Mouse (Mus musculus): ENCODE measurements around the gene L2hgdh. TPM values are rescaled to one million over a fixed set of nuclear protein-coding genes. Genes with fewer than 3 reads are reported as not detected.

The L2hgdh gene
- polyA plus RNA-seq, 1 experiment, result 35.5 TPM

DNA sequence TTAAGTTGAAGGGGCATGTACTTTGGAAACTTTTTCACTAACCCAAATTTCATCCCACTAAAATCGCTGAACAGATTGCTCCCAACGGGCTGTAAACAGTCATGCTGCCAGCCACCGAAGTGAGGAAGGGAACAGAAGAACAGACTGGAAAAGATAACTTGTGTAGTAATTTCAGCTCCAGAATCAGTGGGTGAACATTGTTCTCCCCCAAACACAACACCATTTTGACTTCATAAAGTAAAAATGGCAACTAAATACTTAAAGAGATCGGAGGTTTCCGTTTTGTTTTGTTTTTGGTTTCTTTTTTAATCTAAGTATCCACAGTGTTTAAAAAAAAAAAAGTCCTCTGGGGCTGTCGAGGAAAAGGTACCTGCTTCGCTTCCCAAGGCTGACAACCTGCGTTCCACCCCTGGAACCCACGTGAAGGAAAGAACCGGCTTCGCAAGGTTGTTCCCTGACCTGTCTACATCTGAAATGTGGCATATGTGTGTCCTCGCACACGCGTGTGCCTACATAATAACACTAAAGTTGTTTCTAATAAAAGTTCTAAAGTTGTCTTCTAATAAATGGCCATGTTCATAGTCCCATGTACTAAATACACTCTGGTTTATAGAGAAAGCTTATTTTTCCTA is 41.8 kb downstream of the L2hgdh start:
- H3K27ac ChIP-seq (ENCODE audit: insufficient read depth, low read depth, low read length), result peak overlapping the region; percentile 62
- DNase-seq, result peak; percentile 26
- H3K36me3 ChIP-seq (ENCODE audit: control insufficient read depth, insufficient read depth, low read length), result no peaks in the 10 kb centered on the region
- 0 out of 2 replicates have a peak overlapping the region, but pooled peaks have one; percentile 28 for H3K4me3 ChIP-seq (ENCODE audit: insufficient read depth, low read depth, low read length)
- no peaks in the 10 kb centered on the region for H3K27me3 ChIP-seq (replicated peaks; ENCODE audit: control insufficient read depth, insufficient read depth, low read length)
- no peak for TF ChIP-seq POLR2A (IDR thresholded peaks at IDR 0.05; ENCODE audit: low read depth, low read length)
- 34% methylated on average over 14 of the region's 14 CpGs for WGBS
- H3K4me1 ChIP-seq (ENCODE audit: control insufficient read depth, insufficient read depth, low read length), result peaks cover 5% of the 10 kb centered on the region; the same call in 1 of the 2 replicates

DNA sequence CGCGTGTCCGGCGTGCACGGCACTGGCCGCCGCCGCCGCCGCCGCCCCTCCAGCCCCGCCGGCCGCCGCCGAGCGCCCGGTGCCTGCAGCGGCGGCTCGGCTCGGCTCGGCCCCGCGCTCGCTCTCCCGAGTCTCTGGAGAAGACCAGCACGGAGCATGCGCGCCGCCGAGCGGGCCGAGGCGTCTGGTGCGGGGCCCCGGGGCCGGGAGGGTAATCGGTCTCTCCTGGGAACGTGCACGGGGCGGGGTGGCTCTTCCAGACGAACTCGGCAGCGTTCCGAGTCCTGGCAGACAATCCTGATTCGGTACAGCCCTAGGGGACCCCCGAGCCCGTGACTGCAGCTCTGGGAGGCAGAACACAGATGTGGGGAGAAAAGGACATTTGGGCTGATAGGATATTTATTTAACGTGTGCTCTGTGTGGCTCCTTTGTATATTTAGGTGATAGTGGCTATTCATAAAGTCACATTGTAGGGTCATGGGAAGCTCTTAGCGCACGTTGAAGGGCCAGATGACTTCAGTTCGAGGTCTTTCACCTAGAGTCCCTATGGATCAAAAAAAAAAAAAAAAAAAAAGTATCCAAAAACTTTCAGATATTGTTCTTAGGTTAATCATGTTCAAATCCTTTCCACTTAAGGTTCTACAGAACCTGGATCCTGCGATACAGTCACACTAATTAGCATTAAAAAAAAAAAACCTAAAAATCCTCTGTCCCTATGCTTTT is 42.4 kb downstream of the L2hgdh start:
- peak overlapping the region; percentile 77 for H3K4me3 ChIP-seq (ENCODE audit: insufficient read depth, low read depth, low read length)
- TF ChIP-seq POLR2A (IDR thresholded peaks at IDR 0.05; ENCODE audit: low read depth, low read length) (no peak), CTCF (conservative IDR thresholded peaks at IDR 0.05; ENCODE audit: insufficient read depth, insufficient read length, low read depth, low read length) (no peak)
- DNase-seq, result peak; percentile 90
- no peaks in the 10 kb centered on the region for H3K36me3 ChIP-seq (ENCODE audit: control insufficient read depth, insufficient read depth, low read length)
- peaks cover 5% of the 10 kb centered on the region; the same call in 1 of the 2 replicates for H3K4me1 ChIP-seq (ENCODE audit: control insufficient read depth, insufficient read depth, low read length)
- no peaks in the 10 kb centered on the region for H3K27me3 ChIP-seq (replicated peaks; ENCODE audit: control insufficient read depth, insufficient read depth, low read length)
- H3K27ac ChIP-seq (ENCODE audit: insufficient read depth, low read depth, low read length), result peak overlapping the region; percentile 85
- WGBS, result 1% methylated on average over 54 of the region's 54 CpGs

DNA sequence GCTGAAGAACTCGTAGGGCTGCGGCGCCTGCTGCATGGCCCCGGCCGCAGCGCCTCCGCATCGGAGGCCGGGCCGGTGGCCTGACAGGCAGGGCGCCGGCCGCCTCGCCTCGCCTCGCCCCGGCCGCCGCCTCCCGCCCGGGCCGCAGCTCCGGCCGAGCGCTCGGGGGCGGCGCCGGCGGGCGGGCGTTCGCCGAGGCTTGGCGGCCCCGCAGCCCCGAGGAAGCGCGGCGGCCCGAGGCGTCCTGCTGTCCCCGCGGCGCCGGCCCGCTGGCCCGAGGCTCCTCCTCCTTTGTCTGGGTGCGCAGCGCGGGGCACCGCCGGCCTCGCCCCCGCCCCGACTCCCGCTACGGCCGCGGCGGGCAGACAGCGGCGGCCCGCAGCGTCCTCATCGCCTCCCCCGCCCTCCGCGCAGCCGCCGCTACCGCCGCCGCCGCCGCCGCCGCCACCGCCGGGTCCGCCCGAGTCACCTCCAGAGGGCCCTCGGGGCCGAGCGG is 43.1 kb downstream of the L2hgdh start, which contains the start of gene Sos2:
TSS of gene Sos2 (minus strand) at position 287 of the 496 bp plus-strand sequence.
- Histone ChIP-seq H3K4me1 (ENCODE audit: control insufficient read depth, insufficient read depth, low read length) (peaks cover 5% of the 10 kb centered on the region; the same call in 1 of the 2 replicates), H3K36me3 (ENCODE audit: control insufficient read depth, insufficient read depth, low read length) (no peaks in the 10 kb centered on the region), H3K4me3 (ENCODE audit: insufficient read depth, low read depth, low read length) (peak within 1 kb of the TSS; percentile 77), H3K27me3 (replicated peaks; ENCODE audit: control insufficient read depth, insufficient read depth, low read length) (no peaks in the 10 kb centered on the region), H3K27ac (ENCODE audit: insufficient read depth, low read depth, low read length) (peak within 1 kb of the TSS; percentile 85)
- TF ChIP-seq CTCF (conservative IDR thresholded peaks at IDR 0.05; ENCODE audit: insufficient read depth, insufficient read length, low read depth, low read length) (no peak), POLR2A (IDR thresholded peaks at IDR 0.05; ENCODE audit: low read depth, low read length) (no peak)
- peak; percentile 79 for DNase-seq
- 5% methylated on average over 85 of the region's 85 CpGs for WGBS

DNA sequence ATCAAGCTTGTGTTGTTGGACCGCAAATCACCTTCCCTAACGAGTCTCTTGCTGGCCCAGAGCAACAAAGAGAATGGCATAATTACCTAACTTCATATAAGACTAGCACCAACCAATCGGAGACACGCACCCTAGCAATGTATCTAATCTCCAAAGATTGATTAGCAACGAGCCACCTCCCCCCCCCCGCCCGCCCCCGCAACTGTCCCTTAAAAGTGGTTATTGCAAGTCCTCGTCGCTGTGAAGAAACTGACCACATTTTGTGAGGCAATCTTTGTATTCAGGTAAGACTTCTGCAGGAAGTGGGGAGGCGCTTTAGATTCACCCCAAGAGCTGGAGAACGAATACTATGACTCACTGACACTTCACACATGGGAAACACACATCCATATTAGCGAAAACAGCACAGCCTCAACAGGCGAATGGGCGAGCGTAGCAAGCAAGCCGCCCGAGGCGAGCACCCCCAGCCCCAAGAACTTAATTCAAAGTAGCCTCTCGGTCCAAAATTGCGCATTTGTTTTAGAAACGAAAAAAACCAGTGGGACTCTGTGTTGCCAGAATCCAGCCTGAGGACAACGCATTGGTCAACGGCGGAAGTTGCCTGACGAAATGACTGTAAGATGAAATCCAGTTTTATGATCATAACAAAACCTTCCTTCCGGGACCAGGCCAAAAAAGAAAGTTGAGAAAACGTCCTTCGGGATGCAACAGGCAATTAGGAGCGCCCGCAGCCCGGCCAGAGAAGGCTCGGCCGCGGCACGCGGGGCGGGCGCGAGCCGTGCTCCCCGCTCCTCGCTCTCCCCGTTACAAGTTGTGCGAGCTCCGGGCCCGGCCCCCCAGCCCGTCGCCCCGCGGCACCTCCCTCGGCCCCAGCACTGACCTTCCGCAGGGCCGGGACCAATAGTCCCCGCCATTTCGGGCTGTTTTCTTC is 43.8 kb downstream of the L2hgdh start:
- Histone ChIP-seq H3K4me1 (ENCODE audit: control insufficient read depth, insufficient read depth, low read length) (peaks cover 10% of the 10 kb centered on the region), H3K4me3 (ENCODE audit: insufficient read depth, low read depth, low read length) (peak overlapping the region; percentile 77), H3K36me3 (ENCODE audit: control insufficient read depth, insufficient read depth, low read length) (no peaks in the 10 kb centered on the region), H3K27me3 (replicated peaks; ENCODE audit: control insufficient read depth, insufficient read depth, low read length) (no peaks in the 10 kb centered on the region), H3K27ac (ENCODE audit: insufficient read depth, low read depth, low read length) (peak overlapping the region; percentile 85)
- WGBS, result 1% methylated on average over 55 of the region's 56 CpGs
- peak; percentile 53 for DNase-seq
- TF ChIP-seq POLR2A (IDR thresholded peaks at IDR 0.05; ENCODE audit: low read depth, low read length), result no peak
- TF ChIP-seq CTCF (conservative IDR thresholded peaks at IDR 0.05; ENCODE audit: insufficient read depth, insufficient read length, low read depth, low read length), result no peak

DNA sequence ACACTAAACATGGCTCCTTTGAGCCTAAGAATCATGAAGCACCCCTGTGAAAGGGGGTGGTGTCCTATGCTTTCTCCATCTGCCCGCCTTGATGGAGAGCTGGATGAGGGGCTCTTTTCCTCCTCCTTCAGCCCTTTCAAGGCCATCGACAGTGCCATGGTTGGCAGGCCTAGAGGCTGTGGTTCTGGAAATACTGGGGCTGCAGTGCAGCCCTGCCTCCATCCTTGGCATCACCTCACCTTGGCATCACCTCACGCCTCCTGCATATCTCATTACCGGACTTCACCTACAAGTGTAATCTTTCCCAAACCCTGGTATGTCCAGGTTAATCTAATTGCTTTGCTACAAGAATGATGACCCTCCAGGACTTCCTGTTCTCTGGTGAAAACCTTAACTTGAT is 48.5 kb downstream of the L2hgdh start:
- H3K4me1 ChIP-seq (ENCODE audit: control insufficient read depth, insufficient read depth, low read length), result peaks cover 20% of the 10 kb centered on the region
- TF ChIP-seq POLR2A (IDR thresholded peaks at IDR 0.05; ENCODE audit: low read depth, low read length) (no peak), CTCF (conservative IDR thresholded peaks at IDR 0.05; ENCODE audit: insufficient read depth, insufficient read length, low read depth, low read length) (no peak)

DNA sequence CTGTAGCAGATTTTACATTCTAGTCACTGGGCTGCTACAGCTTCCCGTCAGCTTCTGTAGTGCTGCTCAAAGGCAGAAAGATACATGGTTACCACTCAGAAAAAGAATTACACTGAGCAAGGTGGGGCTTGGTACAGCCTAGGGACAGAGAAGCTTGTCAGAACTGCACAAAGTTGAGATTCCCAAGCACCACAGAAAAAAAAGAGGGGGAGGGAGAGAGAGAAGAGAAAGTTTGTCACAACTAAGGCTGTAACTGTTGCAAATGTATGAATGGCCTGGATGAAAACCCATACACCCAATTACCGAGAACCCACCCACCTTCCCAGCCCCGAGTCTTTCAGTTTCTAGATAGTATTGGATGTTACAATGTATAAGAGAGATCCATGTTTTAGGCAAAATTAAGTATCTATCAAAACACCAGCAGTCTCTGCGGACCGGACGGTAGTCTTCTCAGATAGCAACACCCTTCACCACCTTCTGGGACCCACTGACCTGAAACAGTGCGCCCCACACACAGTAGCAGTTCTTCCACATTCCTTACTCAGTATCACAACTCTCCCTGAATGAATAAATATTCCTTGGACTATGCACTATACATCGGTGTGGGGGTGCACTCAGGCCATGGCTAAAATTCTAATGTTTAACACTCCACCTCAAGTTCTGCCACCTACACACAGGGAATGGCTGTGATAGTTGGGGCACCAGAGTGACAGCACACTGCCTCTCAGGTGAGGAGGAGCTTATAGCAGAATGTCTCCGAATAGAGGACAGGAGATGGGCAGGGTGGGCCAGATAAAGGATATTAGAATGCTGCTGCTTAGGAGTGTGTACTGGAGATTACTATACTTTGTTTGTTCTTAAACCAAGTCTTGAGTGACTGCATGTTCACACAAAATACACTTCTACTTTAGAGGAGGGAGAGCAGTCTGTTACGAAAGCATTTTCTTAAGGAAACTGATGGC is 49.8 kb downstream of the L2hgdh start:
- WGBS, result 56% methylated on average over 10 of the region's 10 CpGs
- DNase-seq, result no peak
- H3K4me3 ChIP-seq (ENCODE audit: insufficient read depth, low read depth, low read length), result no peak overlapping the region
- TF ChIP-seq CTCF (conservative IDR thresholded peaks at IDR 0.05; ENCODE audit: insufficient read depth, insufficient read length, low read depth, low read length) (no peak), POLR2A (IDR thresholded peaks at IDR 0.05; ENCODE audit: low read depth, low read length) (no peak)
- no peaks in the 10 kb centered on the region for H3K27me3 ChIP-seq (replicated peaks; ENCODE audit: control insufficient read depth, insufficient read depth, low read length)
- no peak overlapping the region for H3K27ac ChIP-seq (ENCODE audit: insufficient read depth, low read depth, low read length)
- peaks cover 20% of the 10 kb centered on the region for H3K4me1 ChIP-seq (ENCODE audit: control insufficient read depth, insufficient read depth, low read length)
- H3K36me3 ChIP-seq (ENCODE audit: control insufficient read depth, insufficient read depth, low read length), result no peaks in the 10 kb centered on the region

More for the DNA sequence above, 48.5 kb downstream of the L2hgdh start:
- DNase-seq, result no peak
- no peaks in the 10 kb centered on the region for H3K36me3 ChIP-seq (ENCODE audit: control insufficient read depth, insufficient read depth, low read length)
- H3K27me3 ChIP-seq (replicated peaks; ENCODE audit: control insufficient read depth, insufficient read depth, low read length), result no peaks in the 10 kb centered on the region
- no peak overlapping the region for H3K4me3 ChIP-seq (ENCODE audit: insufficient read depth, low read depth, low read length)
- H3K27ac ChIP-seq (ENCODE audit: insufficient read depth, low read depth, low read length), result no peak overlapping the region
- 79% methylated on average over 4 of the region's 4 CpGs for WGBS
